Mouse (Mus musculus) layer of hippocampus, adult 11-12 months (tissue): ENCODE measurements around the gene Tbcd.
"Not testable (repeated sequence)": the region's sequence is repeated elsewhere in the genome, so short reads cannot be mapped to it uniquely, and the experiment has no call there.

Source experiments
- DNase-seq: peaks from one replicate; pipeline ENCODE4 v3.0.0; 2022; ENCODE audit warnings: low spot score

Gene Tbcd

DNA sequence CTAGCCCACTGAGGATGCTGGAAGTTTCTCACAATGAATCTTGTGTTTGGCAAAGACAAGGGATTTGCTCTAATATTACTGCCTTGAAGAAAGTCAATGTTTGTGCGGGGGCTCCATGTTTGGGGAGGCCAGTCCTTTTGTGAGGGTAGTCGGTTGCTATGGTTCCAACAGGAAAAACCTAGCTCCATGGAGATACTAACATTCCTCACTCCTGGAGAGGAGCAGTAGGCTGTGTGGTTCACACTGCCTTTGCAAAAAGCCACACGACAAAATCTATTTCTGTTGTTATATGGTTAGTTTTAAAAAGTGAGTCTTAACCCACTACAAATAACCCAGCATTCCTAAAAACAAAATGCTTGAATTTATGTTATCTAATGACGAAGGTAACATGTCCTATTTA, 201.9 kb downstream of the Tbcd start:
- DNase-seq = no peak

DNA sequence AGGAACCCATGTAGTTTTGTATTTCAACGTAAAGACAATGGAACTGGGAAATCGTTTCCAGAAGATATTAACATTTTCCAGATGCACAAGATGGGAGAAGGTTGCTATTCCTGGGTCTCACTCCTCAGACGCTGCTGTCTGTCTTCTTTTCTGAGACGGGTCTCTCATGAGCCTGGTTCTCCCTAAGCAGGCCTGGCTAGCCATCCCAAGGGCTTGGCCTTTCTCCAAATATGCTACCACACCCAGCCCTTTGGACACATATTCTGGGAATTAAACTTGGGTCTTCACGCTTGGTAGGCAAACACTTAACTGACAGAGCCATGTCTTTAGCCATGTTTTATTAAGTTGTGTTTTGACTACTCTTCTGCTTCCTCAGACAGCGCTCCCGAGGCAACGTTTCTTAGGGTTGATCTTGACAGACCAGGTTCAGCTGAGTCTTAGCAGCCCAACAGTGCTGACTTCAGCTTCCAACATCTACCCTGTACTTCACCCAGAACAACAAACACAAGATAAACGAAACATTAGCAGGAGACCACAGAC, 202.7 kb downstream of the Tbcd start:
- DNase-seq = no peak

GRCm38 (mm10) chr11:121655166-121655806, 203.5 kb downstream of the Tbcd start:
- DNase-seq = no peak

- no peak for DNase-seq
Observed at GRCm38 (mm10) chr11:121655807-121656511, 204.2 kb downstream of the Tbcd start.

DNA sequence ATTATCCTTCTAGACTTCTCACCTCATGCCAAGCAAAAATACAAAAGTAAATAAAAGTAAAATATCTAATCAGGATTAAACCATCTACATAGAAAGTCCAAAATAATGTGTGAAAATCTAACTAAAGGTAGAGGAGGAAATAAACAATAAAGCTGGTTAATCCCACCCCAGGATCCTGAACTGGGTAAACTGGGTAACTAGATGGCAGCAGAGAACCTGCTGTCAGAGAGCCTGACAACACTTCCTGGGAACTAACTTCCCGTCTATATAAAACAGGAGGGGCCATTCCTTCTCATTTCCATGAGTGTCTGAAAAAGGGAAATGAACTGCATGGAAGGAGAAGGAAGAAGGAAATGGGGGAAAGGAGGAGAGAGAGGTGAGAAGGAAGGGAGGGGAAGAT, 206.4 kb downstream of the Tbcd start:
- DNase-seq = no peak

GRCm38 (mm10) chr11:121660604-121661003, 208.9 kb downstream of the Tbcd start:
- DNase-seq = not testable (repeated sequence)

DNA sequence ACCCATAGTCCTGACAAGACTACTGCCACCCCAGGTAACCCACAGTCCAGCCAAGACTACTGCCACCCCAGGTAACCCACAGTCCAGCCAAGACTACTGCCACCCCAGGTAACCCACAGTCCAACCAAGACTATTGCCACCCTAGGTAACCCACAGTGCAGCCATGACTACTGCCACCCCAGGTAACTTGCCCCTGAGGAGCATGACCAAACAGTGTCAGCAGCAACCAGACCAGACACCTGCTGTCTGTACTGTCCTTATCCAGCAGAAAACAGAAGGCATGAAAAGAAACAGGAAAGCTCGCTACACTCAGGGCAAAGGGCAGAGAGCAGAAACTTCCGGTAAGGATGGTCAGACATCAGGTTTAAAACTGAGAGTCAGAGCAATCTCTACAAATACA, 209.4 kb downstream of the Tbcd start:
- no peak for DNase-seq
